Mouse (Mus musculus) E14TG2a.4 (cell line): ENCODE measurements around the gene Stxbp5.

ENCODE experiments used
- CTCF ChIP-seq: conservative IDR thresholded peaks from 2 replicates; pipeline ENCODE4 v1.5.1; 2014; ENCODE audit warnings: low read length
- NANOG ChIP-seq: IDR thresholded peaks from 2 replicates; pipeline ENCODE4 v1.6.1; 2014; ENCODE audit warnings: borderline replicate concordance, low read length, mixed read lengths
- POU5F1 ChIP-seq: IDR thresholded peaks from 2 replicates; pipeline ENCODE4 v1.6.1; 2014; ENCODE audit warnings: low read length, borderline replicate concordance

GRCm38 (mm10) chr10:9907919-9908502 is 7.1 kb upstream of the Stxbp5 start:
- TF ChIP-seq CTCF (no peak), NANOG (no peak), POU5F1 (no peak)
